Mouse (Mus musculus) NIH3T3 (cell line): ENCODE data around the gene Eif3m.
"Not testable (repeated sequence)": the region's sequence is repeated elsewhere in the genome, so short reads cannot be mapped to it uniquely, and the experiment has no call there.

Experiments used
- DNase-seq: peaks from one replicate; pipeline ENCODE4 v3.0.0-alpha.2; 2012; ENCODE audit warnings: low read depth

Gene Eif3m

DNA sequence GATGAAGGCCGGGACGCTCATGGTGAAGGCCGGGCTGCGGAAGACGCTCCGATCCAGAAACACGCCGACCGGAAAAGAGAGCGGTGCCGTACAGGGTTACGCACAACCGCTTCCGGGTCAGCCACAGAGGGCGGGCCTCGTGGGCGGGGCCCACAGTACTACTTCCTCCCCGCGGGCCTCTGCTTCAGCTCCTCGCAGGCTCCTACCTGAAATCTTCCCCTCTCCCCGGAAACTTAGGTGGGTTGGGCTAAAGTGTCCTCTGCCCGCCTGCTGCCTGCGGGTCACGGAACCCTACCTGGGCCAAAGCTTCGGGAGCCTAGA is at the start of gene Eif3m:
TSS of gene Eif3m (minus strand) at position 114 of the 321 bp plus-strand sequence.
- peak; percentile 95 for DNase-seq

DNA sequence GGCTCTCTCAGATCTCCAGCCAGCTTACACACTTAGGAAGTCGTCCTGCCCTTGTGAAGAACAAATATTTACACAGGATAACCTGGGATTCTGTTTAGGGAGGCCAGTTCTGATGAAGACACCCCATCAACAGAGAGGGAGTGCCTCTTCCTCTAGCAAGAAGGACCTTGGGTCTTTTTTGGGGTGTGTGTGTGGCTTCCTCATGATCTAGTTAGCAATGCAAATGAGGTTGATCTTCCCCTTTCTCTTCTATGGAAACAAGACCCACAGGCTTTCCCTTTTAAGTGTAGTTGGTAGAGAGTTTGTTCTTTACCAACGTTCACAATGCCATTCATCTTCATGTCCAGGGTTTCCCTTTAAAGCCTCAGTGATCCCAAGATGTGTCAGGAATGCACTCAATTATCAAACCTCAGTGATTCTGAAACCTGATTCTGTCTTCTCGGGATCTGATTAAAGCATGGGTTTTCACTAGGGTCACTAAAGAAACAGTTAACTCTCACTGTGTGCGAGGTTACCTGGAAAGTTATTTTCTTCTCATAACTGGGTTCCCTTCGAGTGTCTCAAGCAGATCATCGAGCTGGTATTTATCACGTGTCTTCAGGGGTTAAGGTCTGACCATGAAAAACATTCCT is 46.0 kb upstream of the Eif3m start:
- no peak for DNase-seq

DNA sequence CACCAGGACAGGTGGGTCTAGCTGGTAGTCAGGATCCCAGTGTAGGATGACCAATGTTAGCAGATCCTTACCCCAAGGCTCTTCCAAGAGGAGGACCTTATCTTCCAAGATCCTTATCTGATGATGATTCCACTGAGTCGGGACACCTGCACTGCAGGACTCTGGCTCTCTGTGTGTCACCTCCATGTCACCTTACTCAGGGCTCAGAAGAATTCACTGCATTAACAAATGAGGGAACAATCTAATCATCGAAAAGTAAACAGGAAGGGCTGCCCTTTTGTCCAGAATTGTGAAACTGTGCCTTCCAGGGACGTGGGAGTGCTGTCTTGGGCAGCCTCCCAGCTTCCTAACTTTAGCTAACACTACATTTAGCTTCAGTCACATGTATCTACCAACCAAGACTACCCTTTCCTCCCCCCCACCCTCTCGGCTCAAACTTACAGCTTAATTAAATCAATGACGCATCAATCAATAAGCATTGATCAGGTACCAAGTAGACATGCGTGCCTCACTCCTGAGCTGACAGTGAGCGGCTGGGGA is 41.8 kb upstream of the Eif3m start:
- no peak for DNase-seq

DNA sequence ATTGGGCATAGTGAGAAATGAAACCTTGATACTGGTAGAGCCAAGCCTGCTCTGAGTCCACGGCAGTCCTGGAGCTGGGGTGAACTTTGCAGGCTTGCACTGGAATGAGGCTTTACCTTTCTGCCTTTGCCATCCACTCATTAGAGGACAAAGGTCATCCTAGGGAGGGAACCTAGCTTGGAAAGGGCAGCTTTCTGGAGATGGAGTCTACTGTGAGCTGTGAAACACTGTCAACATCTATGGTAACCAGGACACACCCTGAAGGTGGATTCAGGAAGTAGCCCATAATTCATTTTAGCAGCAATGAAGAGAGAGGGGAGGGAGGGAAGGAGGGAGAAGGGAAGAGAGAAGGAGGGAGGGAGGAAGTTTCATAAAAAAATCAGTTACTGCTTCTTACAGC is 38.6 kb upstream of the Eif3m start:
- no peak for DNase-seq

DNA sequence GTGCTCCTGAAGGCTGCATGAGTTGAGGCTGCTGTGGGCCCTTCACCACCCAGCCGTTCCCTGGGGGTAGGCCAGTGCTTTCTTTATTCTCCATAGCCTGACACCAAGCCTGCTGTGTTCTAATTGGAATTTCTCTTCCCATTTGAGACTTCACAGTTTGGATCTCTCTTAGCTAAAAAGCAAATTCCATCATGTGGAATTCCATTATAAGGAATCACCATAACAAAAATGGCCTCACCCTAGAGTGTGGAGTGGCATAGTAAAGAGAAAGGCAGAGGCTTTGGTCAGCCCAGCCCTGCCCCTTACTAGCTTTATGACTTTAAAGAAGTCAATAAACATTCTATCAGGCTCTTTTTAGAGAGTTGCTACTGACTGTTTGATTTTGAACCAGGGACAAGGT is 31.4 kb upstream of the Eif3m start:
- DNase-seq = no peak

DNA sequence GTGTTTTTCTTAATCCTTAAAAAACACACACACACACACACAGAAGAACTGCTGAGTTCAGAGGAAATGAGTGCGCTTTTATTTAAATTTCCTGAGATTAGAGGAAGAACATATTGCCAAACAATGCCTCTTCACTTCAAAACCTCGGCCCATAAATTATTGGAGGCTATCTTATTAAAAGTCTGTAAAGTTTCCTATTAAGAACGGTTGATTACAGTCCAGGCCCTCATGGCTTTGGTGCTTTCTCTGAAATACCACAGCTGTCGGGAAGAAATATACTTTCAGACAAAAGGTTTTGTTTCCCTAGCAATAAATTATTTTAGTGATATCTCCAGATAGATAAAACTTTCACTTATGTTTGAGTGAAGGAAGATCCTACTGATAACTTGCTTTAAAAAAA is 26.3 kb upstream of the Eif3m start:
- DNase-seq = no peak

DNA sequence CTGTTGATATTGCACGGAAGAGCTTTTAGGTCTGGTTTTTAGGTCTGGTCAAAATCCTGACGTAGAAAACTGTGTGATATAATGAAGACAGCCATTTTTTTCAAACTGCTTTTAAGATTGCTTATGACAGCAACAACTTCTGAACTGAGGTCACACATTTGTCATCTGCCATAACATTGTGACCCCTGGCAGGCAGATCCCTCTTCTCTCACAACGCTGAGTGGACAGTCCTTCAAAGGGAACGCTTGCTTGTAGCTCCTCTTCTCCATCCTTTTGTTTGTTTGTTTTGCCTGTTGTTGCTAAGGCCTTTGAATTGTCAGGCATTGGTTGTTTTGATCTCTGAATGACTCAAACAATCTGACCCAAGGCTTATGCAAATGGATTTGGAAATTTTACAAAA is 24.0 kb upstream of the Eif3m start:
- DNase-seq = no peak

DNA sequence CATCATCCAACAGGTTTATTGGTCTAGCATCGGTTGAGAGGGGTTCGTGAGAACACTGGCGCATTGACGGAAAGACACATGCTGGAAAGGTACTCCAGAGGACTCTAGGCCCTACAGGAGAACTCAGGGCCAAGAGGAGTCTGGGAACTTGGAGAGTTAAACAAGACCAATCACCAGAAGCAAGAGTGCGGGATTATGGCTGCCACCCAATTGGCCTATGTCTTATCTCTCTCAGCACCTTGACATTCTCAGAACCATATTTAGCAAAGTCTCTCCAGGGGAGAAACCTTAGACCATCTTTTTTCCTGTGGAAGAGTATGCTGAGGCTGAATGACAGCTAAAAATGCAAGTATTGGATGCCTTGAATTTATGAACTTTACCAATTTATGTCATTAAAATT is 22.0 kb upstream of the Eif3m start:
- DNase-seq = no peak

DNA sequence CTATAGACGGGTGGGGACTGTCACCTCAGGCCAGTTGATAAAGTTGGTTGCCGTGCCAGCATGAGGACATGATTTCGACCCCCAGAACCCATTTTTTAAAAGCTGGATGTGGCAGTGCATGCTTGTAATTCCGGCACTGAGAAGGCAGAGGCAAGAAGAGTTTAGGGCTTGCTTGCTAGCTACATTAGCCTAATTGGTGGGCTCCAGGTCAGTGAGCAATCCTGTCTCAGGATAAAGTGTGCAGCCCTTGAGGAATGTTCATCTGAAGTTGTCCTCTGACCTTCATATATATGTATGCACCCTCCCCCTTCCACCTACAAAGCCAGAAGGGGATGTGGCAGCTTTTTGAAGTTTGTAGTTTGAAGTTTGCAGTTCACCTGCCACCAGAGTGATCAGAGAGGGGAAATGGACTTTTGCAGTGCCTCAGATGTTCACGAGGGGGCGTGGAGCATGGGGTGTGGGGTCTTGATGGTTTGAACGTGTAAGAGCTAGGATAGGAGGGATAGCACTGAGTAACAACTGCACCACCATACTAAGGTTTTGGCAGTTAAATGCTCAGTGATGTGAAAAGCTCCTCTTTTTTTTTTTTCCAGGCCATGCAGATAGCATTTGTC is 21.2 kb upstream of the Eif3m start:
- no peak for DNase-seq

DNA sequence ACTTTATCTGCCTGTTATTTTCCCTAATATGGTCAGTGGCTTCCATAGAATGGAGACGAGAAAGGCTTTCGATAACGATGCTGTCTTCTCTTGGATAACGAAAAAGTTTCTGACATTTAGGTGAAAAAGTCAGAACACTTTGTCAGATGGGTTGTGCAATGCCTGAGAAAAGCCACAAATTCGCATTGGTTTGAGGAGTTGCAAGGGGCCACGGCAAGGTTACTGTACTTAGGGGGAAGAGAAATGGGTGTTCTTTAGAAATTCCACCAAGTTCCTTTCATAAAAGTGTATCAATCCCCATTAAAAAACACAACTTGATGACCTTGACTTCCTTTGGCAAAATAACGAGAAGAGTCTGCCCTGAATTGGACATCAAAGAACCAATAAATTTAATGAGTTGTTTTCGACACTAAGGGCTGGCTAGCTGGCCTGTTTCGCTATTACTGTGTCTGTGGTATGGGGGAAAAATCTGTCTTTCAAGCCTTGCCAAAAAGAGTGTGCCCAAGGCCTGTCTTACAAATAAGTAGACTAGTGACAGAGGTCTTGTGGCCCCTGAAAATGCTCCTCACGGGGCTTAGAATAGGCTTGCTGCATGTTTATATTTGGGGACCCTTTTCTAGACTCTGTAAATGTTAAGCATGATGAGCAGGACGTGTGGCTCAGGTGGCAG is 19.7 kb upstream of the Eif3m start:
- DNase-seq = no peak

DNA sequence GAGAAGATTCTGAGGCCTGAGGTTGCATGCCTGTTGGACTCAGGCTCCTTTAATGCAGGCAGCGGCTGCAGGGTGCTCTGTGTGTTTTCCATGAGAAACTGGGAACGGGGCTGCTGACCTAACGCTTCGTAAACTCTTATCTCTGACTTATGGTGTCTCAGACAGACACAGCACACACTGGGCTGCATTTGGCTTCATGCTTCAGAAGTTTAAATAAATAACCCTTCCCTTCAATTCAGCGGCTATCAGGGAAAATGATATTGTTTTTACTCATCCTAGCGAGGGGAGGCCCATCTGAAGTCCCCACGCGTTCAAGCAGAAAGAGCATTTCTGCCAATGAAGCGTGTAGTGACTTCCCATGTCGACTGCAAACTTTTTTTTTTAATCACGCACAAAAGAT is 19.1 kb upstream of the Eif3m start:
- no peak for DNase-seq

DNA sequence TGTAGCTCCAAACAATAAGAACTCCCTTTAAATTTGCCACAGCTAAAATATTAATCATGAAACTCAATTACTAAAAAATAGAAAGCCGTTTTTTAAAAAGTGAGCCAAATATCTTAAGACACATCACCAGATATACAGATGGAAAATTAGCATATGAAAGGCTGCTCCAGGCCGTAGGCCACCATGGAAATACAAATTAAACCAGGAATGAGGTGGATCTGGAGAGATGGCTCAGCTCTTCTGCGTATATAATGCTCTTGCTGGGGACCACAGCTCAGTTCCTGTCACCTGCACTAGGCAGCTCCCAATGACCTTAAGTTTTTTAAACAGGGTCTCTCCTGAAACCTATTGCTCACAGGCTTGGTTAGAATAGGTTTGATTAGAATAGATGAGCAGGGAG is 17.2 kb upstream of the Eif3m start:
- DNase-seq = no peak

DNA sequence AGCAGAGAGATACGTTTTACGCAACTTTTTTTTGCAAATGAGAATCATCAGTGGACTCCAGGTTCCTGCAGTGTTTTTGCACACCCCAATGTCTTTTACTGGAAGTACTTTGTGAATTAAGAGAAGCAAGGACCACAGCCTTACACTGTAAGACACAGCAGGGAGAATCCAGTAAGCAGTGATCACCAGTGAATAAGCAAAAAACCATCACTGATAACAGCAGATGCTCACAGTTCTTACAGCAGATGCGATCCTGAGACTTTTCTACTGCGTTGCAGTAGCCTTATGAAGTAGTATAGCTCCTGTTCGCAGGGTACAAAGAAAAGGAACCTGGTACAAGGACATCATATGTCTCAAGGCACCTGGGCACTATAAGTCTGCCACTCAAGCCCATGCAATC is 13.6 kb upstream of the Eif3m start:
- no peak for DNase-seq

DNA sequence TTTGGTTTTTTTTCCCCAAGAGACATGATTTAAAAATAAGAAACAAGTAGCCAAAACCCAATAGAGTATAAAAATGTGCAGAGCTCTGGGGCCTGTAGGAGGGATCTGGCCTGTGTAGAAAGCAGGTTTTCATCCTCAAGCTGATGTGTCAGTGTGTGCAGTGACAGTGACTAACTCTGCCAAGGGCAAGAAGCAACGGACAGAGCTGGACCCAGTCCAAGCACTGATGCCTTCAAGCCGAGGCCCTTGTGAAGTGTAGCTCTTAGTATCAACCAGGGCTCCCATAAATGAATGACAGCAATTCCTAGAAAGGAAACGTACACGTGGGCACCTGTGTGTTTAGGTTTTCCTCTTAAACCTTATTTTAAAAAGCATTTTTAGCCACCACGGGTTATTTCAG is 11.9 kb upstream of the Eif3m start:
- DNase-seq = peak; percentile 18

DNA sequence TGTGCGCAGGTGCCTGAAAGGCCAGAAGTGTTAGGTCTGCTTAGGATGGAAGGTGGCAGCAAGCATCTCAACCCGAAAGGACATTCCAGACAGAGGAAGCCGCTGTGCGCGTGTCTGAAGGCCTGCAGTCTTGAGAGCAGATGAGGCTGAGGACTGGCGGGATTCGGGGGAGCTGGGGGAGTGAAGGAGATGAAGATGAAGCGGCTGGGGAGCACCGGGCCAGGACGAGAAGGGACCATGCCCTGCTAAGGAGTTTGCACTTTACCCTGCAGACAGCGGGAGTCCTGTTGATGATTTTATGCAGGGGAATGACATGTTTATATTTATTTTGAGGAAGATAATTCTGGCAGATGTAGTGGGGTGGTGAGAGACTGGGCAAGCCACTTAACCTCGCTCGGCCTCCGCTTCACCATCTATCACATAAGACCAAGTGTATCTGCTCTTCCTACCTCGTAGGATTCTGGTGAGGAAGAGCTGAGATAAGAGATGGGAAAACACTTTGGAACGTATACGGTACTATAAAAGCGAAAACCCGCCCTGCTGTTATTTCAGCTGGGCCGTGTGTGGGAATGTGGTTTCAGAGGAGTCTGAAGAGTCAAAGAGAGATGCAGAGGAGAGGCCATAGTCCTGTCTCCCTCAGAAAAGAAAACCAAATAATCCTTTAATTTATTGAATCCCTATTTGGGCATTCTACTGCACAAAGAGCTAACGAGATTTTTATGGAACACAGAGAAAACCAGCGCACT is 10.2 kb upstream of the Eif3m start:
- DNase-seq = no peak

DNA sequence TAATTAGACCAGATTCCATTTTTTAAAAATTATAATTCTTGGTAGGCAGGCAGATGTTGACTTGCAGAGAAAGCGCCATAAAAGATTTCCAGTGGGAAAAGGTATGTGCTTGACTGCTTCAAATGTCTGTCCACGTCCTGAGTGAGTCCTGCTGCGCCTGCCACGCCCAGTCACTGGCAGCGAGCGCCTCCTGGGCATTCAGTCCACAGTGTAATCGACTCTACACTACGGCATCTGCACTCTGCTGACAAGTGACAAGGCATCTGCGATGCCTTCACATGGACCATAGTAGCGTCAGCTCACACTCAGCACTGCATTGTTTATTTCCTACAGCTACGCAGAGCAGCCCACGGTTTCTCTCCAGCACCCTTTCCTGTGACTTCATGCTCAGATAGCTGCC is 8.7 kb upstream of the Eif3m start:
- not testable (repeated sequence) for DNase-seq

DNA sequence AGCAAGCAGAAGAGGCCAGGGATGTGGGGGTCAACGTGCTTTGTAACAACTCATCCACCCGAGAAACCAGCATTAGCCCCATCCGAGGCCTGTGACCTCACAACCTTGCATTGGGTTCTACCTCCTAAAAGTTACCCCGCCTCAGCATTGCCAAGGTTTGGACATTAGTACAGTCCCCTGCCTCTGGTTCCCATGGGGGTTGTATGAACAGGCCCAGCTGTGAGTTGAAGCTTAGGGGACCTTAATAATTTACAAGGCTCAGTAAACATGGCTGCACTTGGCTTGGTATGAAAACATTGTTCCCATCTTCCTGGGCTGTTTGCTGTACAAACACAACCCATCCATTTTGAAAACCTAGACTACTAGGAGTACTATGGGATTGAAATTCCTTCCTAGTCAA is 6.9 kb upstream of the Eif3m start:
- DNase-seq = no peak

DNA sequence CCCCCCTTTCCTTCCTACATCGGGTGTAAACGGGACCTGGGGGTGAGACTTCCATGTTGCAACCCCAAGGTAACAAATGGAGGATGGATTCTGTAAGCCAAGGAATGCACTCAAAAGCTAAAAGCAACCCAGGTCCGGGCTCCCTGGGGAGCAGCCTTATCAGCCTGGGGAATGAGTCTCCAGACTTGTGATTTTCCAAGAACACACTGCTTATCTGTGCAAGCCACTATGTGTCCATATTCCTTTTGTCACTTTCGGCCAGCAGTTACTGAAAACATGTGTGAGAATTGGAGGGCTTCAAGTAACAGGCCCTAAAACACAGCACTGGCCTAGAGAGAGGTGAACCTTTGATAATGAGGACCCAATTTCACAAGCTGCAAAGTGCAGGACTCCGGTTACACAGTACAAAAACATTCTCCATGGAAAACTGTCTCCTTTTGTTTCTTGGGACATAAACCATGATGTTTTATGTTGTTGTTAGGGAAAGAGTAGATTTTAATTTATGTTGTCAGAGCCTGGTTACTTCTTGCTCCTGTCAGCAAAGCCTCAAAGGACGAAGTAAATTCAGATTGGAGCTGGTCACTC is 6.2 kb upstream of the Eif3m start:
- no peak for DNase-seq

DNA sequence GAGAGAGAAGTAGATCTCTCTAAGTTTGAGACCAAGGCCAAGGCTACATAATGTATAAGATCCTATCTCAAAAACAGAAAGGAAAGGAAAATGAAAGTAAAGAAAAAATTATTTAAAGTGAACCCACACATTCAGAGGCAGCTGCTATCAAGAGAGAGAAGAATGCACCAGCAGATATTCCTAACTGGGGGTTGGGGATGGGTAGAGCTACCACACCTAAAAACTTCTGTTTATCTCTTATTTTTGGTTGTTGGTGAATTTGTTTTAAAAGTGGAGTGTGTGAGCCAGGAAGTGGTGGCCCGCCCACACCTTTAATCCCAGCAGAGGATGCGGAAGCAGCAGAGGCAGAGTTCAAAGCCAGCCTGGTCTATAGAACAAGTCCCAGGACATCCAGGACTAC is 5.0 kb upstream of the Eif3m start:
- DNase-seq = no peak

DNA sequence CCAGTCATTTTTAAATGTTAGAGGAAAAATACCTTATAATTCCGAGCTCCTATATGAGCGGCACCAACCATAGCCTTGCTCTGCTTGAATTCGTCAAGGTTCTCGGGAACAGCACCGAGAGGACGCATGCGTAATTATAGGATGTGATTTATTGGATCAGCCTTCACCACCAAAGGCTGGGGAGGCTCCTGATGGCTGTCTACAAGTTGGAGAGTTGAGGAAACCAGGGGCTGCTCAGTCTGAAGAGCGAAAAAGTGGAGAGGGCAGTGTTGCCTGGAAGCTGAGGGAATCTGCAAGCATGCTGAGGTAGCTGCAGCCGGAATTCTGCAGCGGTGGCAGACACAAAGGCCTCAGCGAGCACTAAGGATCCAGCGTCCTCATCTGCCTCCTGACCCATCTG is 4.4 kb upstream of the Eif3m start:
- no peak for DNase-seq

DNA sequence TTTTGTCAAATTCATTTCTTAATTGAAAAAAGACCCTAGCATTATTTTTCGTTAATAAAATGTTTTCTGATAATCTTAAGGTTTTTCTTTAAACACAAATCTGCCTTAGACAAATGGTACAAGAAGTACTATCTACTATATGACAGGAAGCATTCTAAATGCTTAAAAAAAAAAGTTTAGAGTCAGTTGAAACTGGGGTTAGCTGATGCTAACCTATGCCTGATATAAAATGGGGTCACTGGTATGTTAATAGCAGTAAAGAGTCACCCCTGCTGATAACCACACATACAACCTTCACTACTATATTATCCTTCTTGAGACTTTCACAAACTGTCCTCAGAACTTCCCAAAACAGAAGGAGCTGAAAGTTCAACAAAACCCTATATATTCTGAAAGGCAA is 2.6 kb upstream of the Eif3m start:
- DNase-seq = no peak

DNA sequence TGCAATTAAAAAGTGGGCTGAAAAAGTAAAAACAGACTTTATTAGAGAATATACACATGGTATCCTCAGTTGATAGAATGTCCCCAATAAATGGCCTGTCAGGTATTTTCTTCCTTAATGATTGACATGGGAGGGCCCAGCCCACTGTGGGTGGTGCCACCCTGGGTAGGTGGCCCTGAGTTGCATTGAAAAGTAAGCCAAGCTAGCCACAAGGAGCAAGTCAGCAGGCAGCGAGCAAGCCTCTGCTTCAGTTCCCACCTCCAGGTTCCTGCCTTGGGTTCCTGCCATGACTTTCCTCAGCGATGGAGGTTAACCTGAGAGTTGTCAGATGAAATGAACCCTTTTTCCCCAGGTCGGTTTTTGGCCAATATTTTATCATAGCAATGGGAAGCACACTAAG is 922 bp upstream of the Eif3m start:
- no peak for DNase-seq
